Mouse (Mus musculus) limb, embryonic 11.5 days (tissue): ENCODE data around the gene Zfx. TPM values are rescaled to one million over a fixed set of nuclear protein-coding genes. Genes with fewer than 3 reads are reported as not detected.

Experiments
- ATAC-seq: fragments of 200-750 bp; cut with Nextera tagmentation; 2 replicates; pipeline ENCODE4 v1.8.0; 2017; ENCODE audit warnings: low read depth; ENCODE audit not compliant: insufficient number of reproducible peaks, low FRiP score, low TSS enrichment
- DNase-seq: peaks from one replicate; pipeline ENCODE4 v3.0.0-alpha.2; 2015; ENCODE audit warnings: low spot score
- H3K27ac ChIP-seq: fragments of 300-500 bp; sonication (generic); replicated peaks from 2 replicates; pipeline ENCODE4 v1.5.1; 2014; ENCODE audit warnings: low read depth, mild to moderate bottlenecking, low read length
- H3K27me3 ChIP-seq: fragments of 300-500 bp; sonication (generic); 2 replicates; pipeline ENCODE4 v1.6.1; 2014; ENCODE audit warnings: mild to moderate bottlenecking, low read length, mixed read lengths; ENCODE audit not compliant: control insufficient read depth, insufficient read depth
- H3K36me3 ChIP-seq: fragments of 300-500 bp; sonication (generic); 2 replicates; pipeline ENCODE4 v1.6.1; 2014; ENCODE audit warnings: mild to moderate bottlenecking, low read length, moderate library complexity, mixed read lengths; ENCODE audit not compliant: control insufficient read depth, insufficient read depth
- H3K4me1 ChIP-seq: fragments of 300-500 bp; sonication (generic); 2 replicates; pipeline ENCODE4 v1.6.1; 2014; ENCODE audit warnings: low read length, mixed read lengths; ENCODE audit not compliant: control insufficient read depth, insufficient read depth
- H3K4me2 ChIP-seq: fragments of 300-500 bp; sonication (generic); 2 replicates; pipeline ENCODE4 v1.6.1; 2014; ENCODE audit warnings: low read depth, mild to moderate bottlenecking, moderate library complexity; ENCODE audit not compliant: severe bottlenecking
- H3K4me3 ChIP-seq: fragments of 300-500 bp; sonication (generic); 2 replicates; pipeline ENCODE4 v1.5.1; 2014; ENCODE audit warnings: low read depth, low read length
- H3K9ac ChIP-seq: fragments of 300-500 bp; sonication (generic); 2 replicates; pipeline ENCODE4 v1.6.1; 2014; ENCODE audit warnings: mild to moderate bottlenecking, low read length
- H3K9me3 ChIP-seq: fragments of 300-500 bp; sonication (generic); 2 replicates; pipeline ENCODE4 v1.6.1; 2016; ENCODE audit warnings: low read length; ENCODE audit not compliant: control insufficient read depth
- WGBS: fragments of 180-500 bp; shearing (Covaris S2); extraction: QIAGEN DNeasy Blood & Tissue Kit; methylation state at CpG from one replicate; pipeline ENCODE4 v1.1.7; 2014; 5-methylcytosine and 5-hydroxymethylcytosine counted together
- polyA plus RNA-seq: library from polyadenylated mRNA; unstranded; fragments of >200 nt; fragmentation: Nextera tagmentation; extraction: Ambion mirVana; gene quantifications from 2 replicates; pipeline ENCODE4 v1.2.1, GENCODE M21; 2014

The Zfx gene
- polyA plus RNA-seq = 30.2 and 31.1 TPM in 2 replicates

- Histone ChIP-seq H3K4me2 (peak within 1 kb of the TSS; percentile 33), H3K9ac (peak within 1 kb of the TSS; percentile 96), H3K9me3 (no peaks in the 10 kb centered on the region), H3K27ac (peak within 1 kb of the TSS; percentile 99), H3K36me3 (no peaks in the 10 kb centered on the region), H3K4me3 (peak within 1 kb of the TSS; percentile 57), H3K4me1 (no peaks in the 10 kb centered on the region), H3K27me3 (peaks cover 16% of the 10 kb centered on the region)
- DNase-seq (peak; percentile 64), ATAC-seq (peak; percentile 73)
- WGBS = 23% methylated on average over 48 of the region's 82 CpGs
Measured at GRCm38 (mm10) chrX:94123059-94123839, at the start of gene Zfx. Gene Zfx (minus strand): TSS chrX:94123702.

DNA sequence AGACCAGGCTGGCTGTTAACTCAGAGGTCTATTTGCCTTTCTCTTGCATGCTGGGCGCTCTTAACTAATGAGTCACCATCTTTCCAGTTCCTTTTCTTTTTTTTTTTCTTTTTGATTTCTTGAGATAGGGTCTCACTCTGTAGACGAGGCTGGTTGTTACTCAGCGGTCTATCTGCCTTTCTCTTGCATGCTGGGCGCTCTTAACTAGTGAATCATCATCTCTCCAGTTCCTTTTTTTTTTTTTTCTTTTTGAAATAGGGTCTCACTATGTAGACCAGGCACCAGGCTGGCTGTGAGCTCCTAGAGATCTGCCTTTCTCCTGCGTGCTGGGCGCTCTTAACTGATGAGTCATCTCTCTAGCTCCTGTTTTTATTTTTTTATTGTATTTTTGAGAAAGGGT lies 45.8 kb upstream of the Zfx start:
- Histone ChIP-seq H3K9me3 (no peaks in the 10 kb centered on the region), H3K9ac (no peak overlapping the region), H3K4me2 (no peak overlapping the region), H3K27ac (no peak overlapping the region), H3K4me3 (no peak overlapping the region), H3K27me3 (peaks cover 2% of the 10 kb centered on the region; the same call in 1 of the 2 replicates), H3K36me3 (no peaks in the 10 kb centered on the region), H3K4me1 (no peaks in the 10 kb centered on the region)
- DNase-seq (no peak), ATAC-seq (no peak)
- 82% methylated on average over 6 of the region's 6 CpGs for WGBS

DNA sequence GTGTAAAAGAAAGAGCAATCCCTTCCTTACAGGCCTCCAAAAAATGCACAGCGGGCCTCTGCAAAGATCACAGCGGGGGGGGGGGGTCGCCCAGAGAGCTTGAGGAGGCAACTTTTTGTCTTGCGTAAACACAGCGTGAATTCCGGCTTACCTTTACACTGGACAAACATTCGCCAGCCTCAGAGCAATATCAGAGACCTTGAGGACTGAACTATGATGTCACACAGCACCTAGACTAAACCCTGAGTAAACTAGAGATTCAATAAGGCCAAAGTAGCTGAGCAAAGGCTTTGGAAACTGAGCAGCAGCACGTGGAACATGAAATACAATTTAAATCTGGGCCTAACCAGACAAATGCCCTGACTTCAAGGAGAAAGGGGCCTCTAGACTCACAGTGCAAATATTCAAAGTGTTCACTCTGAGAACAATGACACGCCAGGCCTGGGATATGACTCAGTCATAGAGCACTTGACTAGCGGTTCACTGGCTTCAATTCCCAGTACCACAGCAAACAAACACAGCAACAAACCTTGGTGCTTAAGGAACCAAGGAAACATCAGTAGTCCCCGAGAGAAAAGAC lies 28.8 kb upstream of the Zfx start:
- no peak overlapping the region for H3K4me2 ChIP-seq
- no peaks in the 10 kb centered on the region for H3K36me3 ChIP-seq
- no peak overlapping the region for H3K4me3 ChIP-seq
- H3K27ac ChIP-seq = no peak overlapping the region
- no peaks in the 10 kb centered on the region for H3K9me3 ChIP-seq
- H3K9ac ChIP-seq = no peak overlapping the region
- no peaks in the 10 kb centered on the region for H3K4me1 ChIP-seq
- 57% methylated on average over 10 of the region's 11 CpGs for WGBS
- peaks cover 19% of the 10 kb centered on the region for H3K27me3 ChIP-seq
- no peak for DNase-seq
- no peak for ATAC-seq

GRCm38 (mm10) chrX:94150471-94150870 lies 27.0 kb upstream of the Zfx start:
- Histone ChIP-seq H3K36me3 (no peaks in the 10 kb centered on the region), H3K9me3 (no peaks in the 10 kb centered on the region), H3K27ac (no peak overlapping the region), H3K4me2 (no peak overlapping the region), H3K4me1 (no peaks in the 10 kb centered on the region), H3K27me3 (peaks cover 26% of the 10 kb centered on the region), H3K4me3 (no peak overlapping the region), H3K9ac (no peak overlapping the region)
- WGBS = 80% methylated on average over 19 of the region's 19 CpGs
- ATAC-seq = no peak
- DNase-seq = no peak

DNA sequence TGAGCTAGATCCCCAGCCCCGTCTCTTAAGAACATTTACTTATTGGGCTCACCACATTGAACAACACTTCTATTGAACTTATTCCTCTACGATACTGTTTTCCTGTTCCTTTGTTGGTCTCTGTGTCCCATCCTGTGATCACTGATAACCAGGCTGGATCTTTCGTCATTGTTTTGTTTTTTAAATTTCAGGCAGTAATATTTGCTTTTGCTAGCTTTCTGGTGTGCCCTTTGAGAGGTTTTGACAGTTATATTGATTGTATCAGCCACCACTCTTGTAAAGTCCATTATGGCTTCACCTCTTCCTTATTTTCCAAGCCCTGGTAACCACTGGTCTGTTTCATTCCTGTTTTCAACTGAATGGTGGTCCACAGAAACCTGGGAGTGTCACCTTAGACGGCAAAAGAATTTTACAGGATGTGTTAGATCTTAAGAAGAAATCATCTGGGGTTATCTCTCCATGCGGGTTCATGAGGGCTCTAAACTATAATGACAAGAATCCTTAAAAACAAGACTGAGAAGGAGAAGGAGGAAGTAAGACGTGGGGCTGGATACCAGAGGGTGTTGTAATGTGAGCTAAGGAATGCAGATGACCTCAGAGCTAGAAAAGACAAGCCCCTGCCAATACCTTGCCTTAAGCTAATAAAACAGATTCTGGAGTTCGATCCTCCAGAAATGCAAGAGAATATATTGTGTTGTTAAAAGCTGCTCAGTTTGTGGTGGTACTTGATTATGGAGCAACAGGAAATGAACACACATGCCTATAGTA lies 18.7 kb upstream of the Zfx start:
- Histone ChIP-seq H3K4me2 (no peak overlapping the region), H3K27ac (no peak overlapping the region), H3K9ac (no peak overlapping the region), H3K9me3 (no peaks in the 10 kb centered on the region), H3K36me3 (no peaks in the 10 kb centered on the region), H3K4me3 (no peak overlapping the region), H3K4me1 (no peaks in the 10 kb centered on the region), H3K27me3 (peaks cover 21% of the 10 kb centered on the region)
- no peak for DNase-seq
- WGBS = 71% methylated on average over 7 of the region's 7 CpGs
- no peak for ATAC-seq

GRCm38 (mm10) chrX:94140080-94140479 lies 16.6 kb upstream of the Zfx start:
- Histone ChIP-seq H3K4me2 (no peak overlapping the region), H3K4me1 (no peaks in the 10 kb centered on the region), H3K36me3 (no peaks in the 10 kb centered on the region), H3K9ac (no peak overlapping the region), H3K9me3 (no peaks in the 10 kb centered on the region), H3K27me3 (peaks cover 15% of the 10 kb centered on the region), H3K4me3 (no peak overlapping the region), H3K27ac (no peak overlapping the region)
- DNase-seq = no peak
- 85% methylated on average over 1 of the region's 1 CpGs for WGBS
- no peak for ATAC-seq

DNA sequence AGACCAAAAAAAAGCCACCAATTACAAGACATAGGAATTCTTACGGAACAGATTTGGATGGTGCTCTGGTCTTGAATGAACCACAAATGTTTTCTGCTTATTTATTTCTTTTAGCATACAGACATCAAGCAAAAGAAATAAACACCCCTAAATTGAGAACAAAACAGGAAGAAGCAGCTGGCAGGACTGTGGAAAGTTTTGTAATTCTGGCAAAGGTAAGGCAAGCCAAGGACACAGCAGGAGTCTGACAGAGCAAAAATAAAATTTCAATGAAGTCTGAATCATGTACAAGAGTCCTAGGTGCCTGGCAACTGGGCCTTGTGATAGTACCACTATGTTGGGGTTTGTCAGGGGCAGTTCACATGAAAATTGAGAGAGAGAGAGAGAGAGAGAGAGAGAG lies 14.8 kb upstream of the Zfx start:
- Histone ChIP-seq H3K4me2 (no peak overlapping the region), H3K4me1 (no peaks in the 10 kb centered on the region), H3K4me3 (no peak overlapping the region), H3K9me3 (no peaks in the 10 kb centered on the region), H3K36me3 (no peaks in the 10 kb centered on the region), H3K27me3 (peaks cover 12% of the 10 kb centered on the region), H3K9ac (no peak overlapping the region), H3K27ac (no peak overlapping the region)
- WGBS = 97% methylated on average over 1 of the region's 1 CpGs
- DNase-seq (no peak), ATAC-seq (no peak)

GRCm38 (mm10) chrX:94135084-94135483 lies 11.6 kb upstream of the Zfx start:
- no peaks in the 10 kb centered on the region for H3K36me3 ChIP-seq
- no peaks in the 10 kb centered on the region for H3K4me1 ChIP-seq
- peaks cover 20% of the 10 kb centered on the region for H3K27me3 ChIP-seq
- H3K4me3 ChIP-seq = no peak overlapping the region
- no peak overlapping the region for H3K27ac ChIP-seq
- 64% methylated on average over 4 of the region's 4 CpGs for WGBS
- H3K9ac ChIP-seq = no peak overlapping the region
- DNase-seq (no peak), ATAC-seq (no peak)
- H3K9me3 ChIP-seq = no peaks in the 10 kb centered on the region
- no peak overlapping the region for H3K4me2 ChIP-seq
